Mouse (Mus musculus): ENCODE data around the gene Efna5.

GRCm38 (mm10) chr17:62775401-62775800, 105.7 kb downstream of the Efna5 start:
- no peak for TF ChIP-seq POLR2A (IDR thresholded peaks at IDR 0.05; ENCODE audit: borderline replicate concordance, extremely low read depth, low read depth, low read length)
- no peak for TF ChIP-seq CTCF (IDR thresholded peaks at IDR 0.05; ENCODE audit: insufficient read depth, low read length)
